Mouse (Mus musculus) stomach, postnatal 0 days (tissue): ENCODE results near the gene Pdlim1. TPM values are rescaled to one million over a fixed set of nuclear protein-coding genes. Genes with fewer than 3 reads are reported as not detected.

Source experiments
- ATAC-seq: fragments of 200-750 bp; cut with Nextera tagmentation; 2 replicates; pipeline ENCODE4 v1.8.0; 2017; ENCODE audit not compliant: low FRiP score, low TSS enrichment
- DNase-seq: peaks from one replicate; pipeline ENCODE4 v3.0.0-alpha.2; 2016; ENCODE audit warnings: low spot score
- H3K27ac ChIP-seq: fragments of 300-500 bp; sonication (generic); replicated peaks from 2 replicates; pipeline ENCODE4 v1.5.1; 2014; ENCODE audit warnings: mild to moderate bottlenecking, control low read depth
- H3K27me3 ChIP-seq: fragments of 300-500 bp; sonication (generic); 2 replicates; pipeline ENCODE4 v1.6.1; 2014; ENCODE audit warnings: low read length; ENCODE audit not compliant: control insufficient read depth, insufficient read depth
- H3K36me3 ChIP-seq: fragments of 300-500 bp; sonication (generic); 2 replicates; pipeline ENCODE4 v1.6.1; 2014; ENCODE audit warnings: low read length, mixed read lengths; ENCODE audit not compliant: control insufficient read depth, insufficient read depth
- H3K4me1 ChIP-seq: fragments of 300-500 bp; sonication (generic); replicated peaks from 2 replicates; pipeline ENCODE4 v1.6.1; 2014; ENCODE audit warnings: antibody characterized with exemption; ENCODE audit not compliant: control insufficient read depth, insufficient read depth
- H3K4me2 ChIP-seq: fragments of 300-500 bp; sonication (generic); replicated peaks from 2 replicates; pipeline ENCODE4 v1.6.1; 2014; ENCODE audit warnings: low read depth, mild to moderate bottlenecking, control low read depth, moderate library complexity
- H3K4me3 ChIP-seq: fragments of 300-500 bp; sonication (generic); 2 replicates; pipeline ENCODE4 v1.5.1; 2014; ENCODE audit warnings: low read depth, low read length, control low read depth
- H3K9ac ChIP-seq: fragments of 300-500 bp; sonication (generic); 2 replicates; pipeline ENCODE4 v1.6.1; 2014; ENCODE audit warnings: mild to moderate bottlenecking, low read length, control low read depth, mixed read lengths
- H3K9me3 ChIP-seq: fragments of 300-500 bp; sonication (generic); 2 replicates; pipeline ENCODE4 v1.6.1; 2016; ENCODE audit warnings: low read length; ENCODE audit not compliant: control insufficient read depth
- CTCF ChIP-seq: IDR thresholded peaks from 2 replicates; pipeline ENCODE4 v1.5.1; 2016; ENCODE audit warnings: antibody characterized with exemption, low read depth, mild to moderate bottlenecking, moderate library complexity
- EP300 ChIP-seq: optimal IDR thresholded peaks from 2 replicates; pipeline ENCODE3; 2016; ENCODE audit warnings: antibody characterized with exemption
- WGBS: fragments of 180-500 bp; shearing (Covaris S2); extraction: QIAGEN DNeasy Blood & Tissue Kit; methylation state at CpG from one replicate; pipeline ENCODE4 v1.1.7; 2014; 5-methylcytosine and 5-hydroxymethylcytosine counted together
- polyA plus RNA-seq: library from polyadenylated mRNA; unstranded; fragments of >200 nt; fragmentation: Nextera tagmentation; extraction: Ambion mirVana; gene quantifications from 2 replicates; pipeline ENCODE4 v1.2.1, GENCODE M21; 2015

The Pdlim1 gene
- polyA plus RNA-seq, 1 experiment from 2014 or later, result 298 TPM

GRCm38 (mm10) chr19:40269526-40269925, 2.1 kb downstream of the Pdlim1 start:
- Histone ChIP-seq H3K27ac (peak overlapping the region; percentile 58), H3K4me3 (peak overlapping the region; percentile 78), H3K27me3 (no peaks in the 10 kb centered on the region), H3K36me3 (no peaks in the 10 kb centered on the region), H3K4me2 (peak overlapping the region; percentile 81), H3K9ac (no peak overlapping the region), H3K4me1 (no peaks in the 10 kb centered on the region), H3K9me3 (no peaks in the 10 kb centered on the region)
- DNase-seq (no peak), ATAC-seq (no peak)
- TF ChIP-seq EP300 (no peak), CTCF (no peak)
- 49% methylated on average over 5 of the region's 5 CpGs for WGBS

DNA sequence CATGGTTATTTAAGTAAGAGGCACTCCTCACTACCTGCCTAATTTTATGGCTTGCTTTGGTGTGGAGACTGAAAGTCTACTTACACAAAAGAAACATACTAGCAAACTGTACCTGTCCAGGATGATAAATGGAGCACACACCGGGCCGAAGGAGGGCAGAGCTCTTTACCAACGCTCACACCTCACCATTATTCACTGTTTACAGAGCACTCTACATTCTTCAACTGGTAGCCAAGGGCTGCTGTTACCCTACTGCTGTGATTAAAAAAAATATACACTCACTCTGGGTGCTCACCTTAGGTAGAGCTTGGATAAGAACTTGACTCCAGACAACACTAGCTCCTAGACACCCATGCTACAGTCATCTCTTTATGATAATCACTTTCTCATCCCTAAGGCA, 3.1 kb downstream of the Pdlim1 start:
- DNase-seq, result peak; percentile 49
- TF ChIP-seq EP300 (no peak), CTCF (no peak)
- ATAC-seq, result peak; percentile 60
- Histone ChIP-seq H3K9ac (no peak overlapping the region), H3K4me1 (no peaks in the 10 kb centered on the region), H3K27me3 (no peaks in the 10 kb centered on the region), H3K27ac (peak overlapping the region; percentile 24), H3K36me3 (no peaks in the 10 kb centered on the region), H3K9me3 (no peaks in the 10 kb centered on the region), H3K4me2 (peak overlapping the region; percentile 17; the same call in 1 of the 2 replicates), H3K4me3 (no peak overlapping the region)
- WGBS, result 31% methylated on average over 3 of the region's 3 CpGs

DNA sequence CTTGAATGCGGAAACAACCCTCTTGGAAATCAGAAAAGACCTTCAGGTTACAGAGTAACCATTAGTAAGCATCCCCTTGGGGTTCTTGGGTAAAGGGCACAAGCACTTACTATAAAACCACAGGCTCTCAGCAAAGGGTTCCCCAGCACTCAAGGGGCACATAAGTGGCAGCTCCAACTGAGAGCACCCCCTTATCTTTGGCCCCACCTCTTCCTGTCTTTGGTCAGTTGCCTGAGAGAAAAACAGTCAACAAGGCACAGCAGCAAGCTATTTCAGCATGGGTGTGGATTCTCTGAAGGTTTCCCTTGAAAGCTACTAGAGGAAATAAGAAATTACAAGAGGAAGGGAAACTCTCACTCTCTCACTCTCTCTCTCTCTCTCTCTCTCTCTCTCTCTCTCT, 4.3 kb downstream of the Pdlim1 start:
- Histone ChIP-seq H3K27me3 (no peaks in the 10 kb centered on the region), H3K4me3 (no peak overlapping the region), H3K4me2 (no peak overlapping the region), H3K4me1 (no peaks in the 10 kb centered on the region), H3K9ac (no peak overlapping the region), H3K36me3 (no peaks in the 10 kb centered on the region), H3K9me3 (no peaks in the 10 kb centered on the region), H3K27ac (no peak overlapping the region)
- DNase-seq (no peak), ATAC-seq (no peak)
- TF ChIP-seq EP300, result no peak
- TF ChIP-seq CTCF, result no peak
- 47% methylated on average over 1 of the region's 1 CpGs for WGBS

DNA sequence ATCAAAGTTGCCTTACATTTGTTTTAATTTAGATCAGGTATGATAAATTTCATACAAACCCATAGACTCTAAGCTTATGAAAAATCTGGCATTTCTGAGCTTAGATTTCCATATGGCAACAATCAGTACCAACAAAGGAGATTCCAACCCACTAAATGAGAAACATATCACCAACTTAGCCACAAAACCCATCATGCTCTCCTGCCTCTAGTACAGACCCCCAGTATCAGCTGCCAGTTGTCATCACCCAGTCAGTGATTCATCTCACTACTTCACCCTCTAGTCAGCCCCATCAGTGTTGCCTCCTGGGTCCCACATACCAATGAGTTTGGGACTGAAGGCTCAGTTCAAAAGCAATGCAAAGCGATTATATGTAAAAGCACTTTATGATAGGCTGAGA, 12.2 kb downstream of the Pdlim1 start:
- Histone ChIP-seq H3K9ac (no peak overlapping the region), H3K27ac (no peak overlapping the region), H3K4me1 (no peaks in the 10 kb centered on the region), H3K36me3 (no peaks in the 10 kb centered on the region), H3K9me3 (no peaks in the 10 kb centered on the region), H3K4me2 (no peak overlapping the region), H3K4me3 (no peak overlapping the region), H3K27me3 (no peaks in the 10 kb centered on the region)
- TF ChIP-seq EP300, result no peak
- TF ChIP-seq CTCF, result no peak
- WGBS, result 97% methylated on average over 1 of the region's 1 CpGs
- ATAC-seq (no peak), DNase-seq (no peak)

GRCm38 (mm10) chr19:40257396-40257795, 14.2 kb downstream of the Pdlim1 start:
- ATAC-seq (no peak), DNase-seq (no peak)
- Histone ChIP-seq H3K9me3 (no peaks in the 10 kb centered on the region), H3K4me1 (no peaks in the 10 kb centered on the region; the same call in 1 of the 2 replicates), H3K4me3 (no peak overlapping the region), H3K9ac (no peak overlapping the region), H3K27ac (0 out of 2 replicates have a peak overlapping the region, but pooled peaks have one; percentile 46), H3K27me3 (no peaks in the 10 kb centered on the region), H3K36me3 (no peaks in the 10 kb centered on the region), H3K4me2 (no peak overlapping the region)
- 39% methylated on average over 4 of the region's 4 CpGs for WGBS
- TF ChIP-seq EP300, result no peak
- no peak for TF ChIP-seq CTCF

DNA sequence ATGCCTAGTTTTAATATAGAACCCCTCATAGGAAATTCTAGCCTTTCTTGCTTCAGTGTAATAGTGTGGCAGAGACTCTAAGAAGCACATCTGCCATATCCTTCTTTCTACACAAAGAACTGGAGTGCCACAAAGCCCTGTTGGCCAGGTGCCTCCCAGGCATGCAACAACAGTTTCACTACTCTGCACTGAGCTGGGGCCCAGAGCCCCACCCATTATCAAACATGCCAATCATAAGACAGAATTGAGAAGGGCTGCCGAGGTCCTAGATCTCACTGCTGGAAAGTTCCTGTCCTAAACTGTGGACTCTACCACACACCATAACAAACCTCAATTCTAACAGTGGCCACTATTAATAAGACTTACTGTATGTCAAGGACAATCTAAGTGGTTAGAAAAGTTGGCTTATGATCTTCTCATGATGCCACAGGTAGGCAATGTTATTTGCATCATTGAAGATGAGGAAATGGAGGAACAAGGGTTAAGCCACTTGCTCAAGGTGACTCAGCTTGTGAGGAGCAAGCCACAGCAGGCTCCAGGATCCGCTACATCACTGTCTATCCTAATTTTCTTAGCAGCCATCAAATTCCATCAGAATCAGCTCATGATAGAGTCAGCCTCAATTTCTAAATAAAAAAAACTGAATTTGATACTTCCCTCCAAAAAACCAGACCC, 15.1 kb downstream of the Pdlim1 start:
- H3K9me3 ChIP-seq, result no peaks in the 10 kb centered on the region
- ATAC-seq (0 out of 2 replicates have a peak, but pooled peaks have one; percentile 33), DNase-seq (peak; percentile 43)
- H3K27ac ChIP-seq, result peak overlapping the region; percentile 2; the same call in 1 of the 2 replicates
- no peaks in the 10 kb centered on the region; the same call in 1 of the 2 replicates for H3K4me1 ChIP-seq
- 45% methylated on average over 2 of the region's 2 CpGs for WGBS
- no peak overlapping the region for H3K4me3 ChIP-seq
- H3K27me3 ChIP-seq, result no peaks in the 10 kb centered on the region
- no peak for TF ChIP-seq CTCF
- TF ChIP-seq EP300, result no peak
- no peak overlapping the region for H3K4me2 ChIP-seq
- H3K9ac ChIP-seq, result no peak overlapping the region
- no peaks in the 10 kb centered on the region for H3K36me3 ChIP-seq
